Mouse (Mus musculus): Measurements from ENCODE around the gene Samsn1. TPM values are rescaled to one million over a fixed set of nuclear protein-coding genes. Genes with fewer than 3 reads are reported as not detected.
A peak's percentile ranks its signal among the peaks of the same experiment; 100 is the strongest.

Samsn1 gene
- total and polyA plus RNA-seq, 3 experiments: 5.7 to 453 (median 257) TPM

GRCm38 (mm10) chr16:75878885-75879284 is 143.2 kb downstream of the Samsn1 start:
- H3K36me3 ChIP-seq (replicated peaks): peaks cover 68% of the 10 kb centered on the region

GRCm38 (mm10) chr16:75877170-75877569 is 144.9 kb downstream of the Samsn1 start:
- Histone ChIP-seq H3K4me3 (ENCODE audit: low read depth, low read length) (no peak overlapping the region), H3K4me1 (ENCODE audit: insufficient read depth, low read depth, low read length) (peaks cover 57% of the 10 kb centered on the region), H3K36me3 (replicated peaks) (peaks cover 70% of the 10 kb centered on the region), H3K27me3 (ENCODE audit: insufficient read depth, low read length) (no peaks in the 10 kb centered on the region), H3K9me3 (replicated peaks) (no peaks in the 10 kb centered on the region)
- TF ChIP-seq POLR2AphosphoS5 (IDR thresholded peaks at IDR 0.05; ENCODE audit: insufficient replicate concordance, low read depth, low read length) (no peak), TAL1 (conservative IDR thresholded peaks at IDR 0.05; ENCODE audit: low read depth, low read length) (no peak), GATA1 (IDR thresholded peaks at IDR 0.05; ENCODE audit: borderline replicate concordance, low read length) (no peak), CTCF (IDR thresholded peaks at IDR 0.05; ENCODE audit: low read depth, low read length) (no peak)
- peak; percentile 38 for DNase-seq (ENCODE audit: low spot score)
- peak; percentile 64; the same call in 1 of the 2 replicates for ATAC-seq (ENCODE audit: extremely low read depth, insufficient number of reproducible peaks, low FRiP score, poor library complexity, severe bottlenecking)

More at GRCm38 (mm10) chr16:75878885-75879284, 143.2 kb downstream of the Samsn1 start:
- Histone ChIP-seq H3K4me1 (ENCODE audit: insufficient read depth, low read depth, low read length) (peaks cover 55% of the 10 kb centered on the region), H3K9me3 (replicated peaks) (no peaks in the 10 kb centered on the region), H3K4me3 (ENCODE audit: low read depth, low read length) (no peak overlapping the region), H3K27me3 (ENCODE audit: insufficient read depth, low read length) (no peaks in the 10 kb centered on the region)
- TF ChIP-seq POLR2AphosphoS5 (IDR thresholded peaks at IDR 0.05; ENCODE audit: insufficient replicate concordance, low read depth, low read length) (no peak), GATA2 (IDR thresholded peaks at IDR 0.05; ENCODE audit: borderline replicate concordance, low read depth, low read length) (no peak), GATA1 (IDR thresholded peaks at IDR 0.05; ENCODE audit: borderline replicate concordance, low read length) (no peak), CTCF (IDR thresholded peaks at IDR 0.05; ENCODE audit: low read depth, low read length) (no peak), TAL1 (conservative IDR thresholded peaks at IDR 0.05; ENCODE audit: low read depth, low read length) (no peak)
- DNase-seq (ENCODE audit: low spot score): no peak
- ATAC-seq (ENCODE audit: extremely low read depth, insufficient number of reproducible peaks, low FRiP score, poor library complexity, severe bottlenecking): no peak

- no peak overlapping the region for H3K4me3 ChIP-seq (ENCODE audit: low read depth, low read length)
- ATAC-seq (ENCODE audit: extremely low read depth, insufficient number of reproducible peaks, low FRiP score, poor library complexity, severe bottlenecking): no peak
- no peak for DNase-seq (ENCODE audit: low spot score)
- peaks cover 53% of the 10 kb centered on the region for H3K4me1 ChIP-seq (ENCODE audit: insufficient read depth, low read depth, low read length)
- H3K9me3 ChIP-seq (replicated peaks): no peaks in the 10 kb centered on the region
- no peak for TF ChIP-seq GATA1 (IDR thresholded peaks at IDR 0.05; ENCODE audit: borderline replicate concordance, low read length)
- peaks cover 63% of the 10 kb centered on the region for H3K36me3 ChIP-seq (replicated peaks)
- H3K27me3 ChIP-seq (ENCODE audit: insufficient read depth, low read length): no peaks in the 10 kb centered on the region
Observed at GRCm38 (mm10) chr16:75875896-75876295, 146.2 kb downstream of the Samsn1 start.

GRCm38 (mm10) chr16:75874508-75874907 is 147.6 kb downstream of the Samsn1 start:
- H3K36me3 ChIP-seq (replicated peaks): peaks cover 70% of the 10 kb centered on the region
- peaks cover 55% of the 10 kb centered on the region for H3K4me1 ChIP-seq (ENCODE audit: insufficient read depth, low read depth, low read length)
- DNase-seq (ENCODE audit: low spot score) (no peak), ATAC-seq (ENCODE audit: extremely low read depth, insufficient number of reproducible peaks, low FRiP score, poor library complexity, severe bottlenecking) (no peak)
- H3K27me3 ChIP-seq (ENCODE audit: insufficient read depth, low read length): no peaks in the 10 kb centered on the region
- no peaks in the 10 kb centered on the region for H3K9me3 ChIP-seq (replicated peaks)
- TF ChIP-seq GATA1 (IDR thresholded peaks at IDR 0.05; ENCODE audit: borderline replicate concordance, low read length) (no peak), GATA2 (IDR thresholded peaks at IDR 0.05; ENCODE audit: borderline replicate concordance, low read depth, low read length) (no peak), CTCF (IDR thresholded peaks at IDR 0.05; ENCODE audit: low read depth, low read length) (no peak), POLR2AphosphoS5 (IDR thresholded peaks at IDR 0.05; ENCODE audit: insufficient replicate concordance, low read depth, low read length) (no peak), TAL1 (conservative IDR thresholded peaks at IDR 0.05; ENCODE audit: low read depth, low read length) (no peak)
- H3K4me3 ChIP-seq (ENCODE audit: low read depth, low read length): no peak overlapping the region

- TF ChIP-seq POLR2AphosphoS5 (IDR thresholded peaks at IDR 0.05; ENCODE audit: insufficient replicate concordance, low read depth, low read length): no peak
- DNase-seq (ENCODE audit: low spot score): no peak
- H3K36me3 ChIP-seq (replicated peaks): peaks cover 79% of the 10 kb centered on the region
Observed at GRCm38 (mm10) chr16:75872241-75872640, 149.8 kb downstream of the Samsn1 start.

GRCm38 (mm10) chr16:75867400-75867799 is 154.7 kb downstream of the Samsn1 start:
- DNase-seq (ENCODE audit: low spot score): no peak
- H3K36me3 ChIP-seq (replicated peaks): peaks cover 69% of the 10 kb centered on the region
- no peaks in the 10 kb centered on the region for H3K27me3 ChIP-seq (ENCODE audit: insufficient read depth, low read length)
- ATAC-seq (ENCODE audit: extremely low read depth, insufficient number of reproducible peaks, low FRiP score, poor library complexity, severe bottlenecking): peak; percentile 72
- no peak for TF ChIP-seq POLR2AphosphoS5 (IDR thresholded peaks at IDR 0.05; ENCODE audit: insufficient replicate concordance, low read depth, low read length)
- TF ChIP-seq GATA2 (IDR thresholded peaks at IDR 0.05; ENCODE audit: borderline replicate concordance, low read depth, low read length): no peak
- TF ChIP-seq CTCF (IDR thresholded peaks at IDR 0.05; ENCODE audit: low read depth, low read length): no peak
- TF ChIP-seq GATA1 (IDR thresholded peaks at IDR 0.05; ENCODE audit: borderline replicate concordance, low read length): no peak
- TF ChIP-seq TAL1 (conservative IDR thresholded peaks at IDR 0.05; ENCODE audit: low read depth, low read length): no peak
- H3K4me1 ChIP-seq (ENCODE audit: insufficient read depth, low read depth, low read length): peaks cover 58% of the 10 kb centered on the region
- H3K9me3 ChIP-seq (replicated peaks): no peaks in the 10 kb centered on the region
- no peak overlapping the region for H3K4me3 ChIP-seq (ENCODE audit: low read depth, low read length)

More at GRCm38 (mm10) chr16:75872241-75872640, 149.8 kb downstream of the Samsn1 start:
- peaks cover 60% of the 10 kb centered on the region for H3K4me1 ChIP-seq (ENCODE audit: insufficient read depth, low read depth, low read length)
- no peaks in the 10 kb centered on the region for H3K9me3 ChIP-seq (replicated peaks)
- no peaks in the 10 kb centered on the region for H3K27me3 ChIP-seq (ENCODE audit: insufficient read depth, low read length)
- H3K4me3 ChIP-seq (ENCODE audit: low read depth, low read length): no peak overlapping the region
- ATAC-seq (ENCODE audit: extremely low read depth, insufficient number of reproducible peaks, low FRiP score, poor library complexity, severe bottlenecking): no peak

- DNase-seq (ENCODE audit: low spot score) (no peak), ATAC-seq (ENCODE audit: extremely low read depth, insufficient number of reproducible peaks, low FRiP score, poor library complexity, severe bottlenecking) (no peak)
- Histone ChIP-seq H3K9me3 (replicated peaks) (no peaks in the 10 kb centered on the region), H3K36me3 (replicated peaks) (peaks cover 77% of the 10 kb centered on the region), H3K4me1 (ENCODE audit: insufficient read depth, low read depth, low read length) (peaks cover 60% of the 10 kb centered on the region), H3K27me3 (ENCODE audit: insufficient read depth, low read length) (no peaks in the 10 kb centered on the region), H3K4me3 (ENCODE audit: low read depth, low read length) (no peak overlapping the region)
- TF ChIP-seq CTCF (IDR thresholded peaks at IDR 0.05; ENCODE audit: low read depth, low read length): no peak
- no peak for TF ChIP-seq TAL1 (conservative IDR thresholded peaks at IDR 0.05; ENCODE audit: low read depth, low read length)
- no peak for TF ChIP-seq GATA2 (IDR thresholded peaks at IDR 0.05; ENCODE audit: borderline replicate concordance, low read depth, low read length)
- no peak for TF ChIP-seq GATA1 (IDR thresholded peaks at IDR 0.05; ENCODE audit: borderline replicate concordance, low read length)
- no peak for TF ChIP-seq POLR2AphosphoS5 (IDR thresholded peaks at IDR 0.05; ENCODE audit: insufficient replicate concordance, low read depth, low read length)
Observed at GRCm38 (mm10) chr16:75865505-75865904, 156.6 kb downstream of the Samsn1 start.
